Mouse (Mus musculus) lung, postnatal 0 days (tissue): ENCODE results near the gene Cnpy1.
A peak's percentile ranks its signal among the peaks of the same experiment; 100 is the strongest.

ENCODE experiments used
- CTCF ChIP-seq: IDR thresholded peaks from 2 replicates; pipeline ENCODE4 v1.5.1; 2016; ENCODE audit warnings: antibody characterized with exemption, mild to moderate bottlenecking
- EP300 ChIP-seq: IDR thresholded peaks from 2 replicates; pipeline ENCODE4 v1.6.1; 2016; ENCODE audit warnings: antibody characterized with exemption, mild to moderate bottlenecking, control low read depth

DNA sequence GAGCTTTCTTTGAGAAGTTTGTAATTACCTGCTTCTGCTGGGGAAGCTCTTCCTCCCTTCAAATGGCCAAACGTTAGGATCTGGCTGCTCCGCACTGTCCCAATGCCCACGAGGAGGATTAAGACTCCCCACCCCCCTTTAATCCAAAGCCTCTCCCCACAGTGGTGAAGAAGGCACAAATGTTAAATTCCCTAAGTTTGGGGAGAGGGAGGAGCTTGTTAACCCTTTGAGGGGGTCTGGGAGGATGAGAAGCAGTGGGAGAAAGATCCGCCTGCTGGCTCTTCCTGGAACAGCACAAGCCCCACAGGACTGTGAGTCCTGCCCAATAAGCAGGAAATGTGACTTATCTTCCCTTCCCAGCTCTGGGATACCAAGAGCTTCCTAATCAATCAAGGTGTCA, 7.5 kb downstream of the Cnpy1 start:
- peak; percentile 30; the same call in 1 of the 2 replicates for TF ChIP-seq CTCF
- TF ChIP-seq EP300 = no peak
